Mouse (Mus musculus) hindbrain, embryonic 16.5 days (tissue): ENCODE measurements around the gene Itih3. TPM values are rescaled to one million over a fixed set of nuclear protein-coding genes. Genes with fewer than 3 reads are reported as not detected.
A peak's percentile ranks its signal among the peaks of the same experiment; 100 is the strongest.

Experiments used
- ATAC-seq: fragments of 200-750 bp; cut with Nextera tagmentation; 2 replicates; pipeline ENCODE4 v1.8.0; 2017; ENCODE audit warnings: moderate TSS enrichment, moderate library complexity
- H3K27ac ChIP-seq: fragments of 300-500 bp; sonication (generic); 2 replicates; pipeline ENCODE4 v1.5.1; 2014; ENCODE audit warnings: low read depth, mild to moderate bottlenecking, control low read depth, low read length, moderate library complexity
- H3K27me3 ChIP-seq: fragments of 300-500 bp; sonication (generic); replicated peaks from 2 replicates; pipeline ENCODE4 v1.6.1; 2014; ENCODE audit warnings: low read length; ENCODE audit not compliant: control insufficient read depth, insufficient read depth
- H3K36me3 ChIP-seq: fragments of 300-500 bp; sonication (generic); 2 replicates; pipeline ENCODE4 v1.6.1; 2014; ENCODE audit warnings: mild to moderate bottlenecking, low read length, moderate library complexity, mixed read lengths; ENCODE audit not compliant: control insufficient read depth, insufficient read depth
- H3K4me1 ChIP-seq: fragments of 300-500 bp; sonication (generic); 2 replicates; pipeline ENCODE4 v1.6.1; 2014; ENCODE audit warnings: low read depth, low read length; ENCODE audit not compliant: control insufficient read depth, insufficient read depth
- H3K4me2 ChIP-seq: fragments of 300-500 bp; sonication (generic); 2 replicates; pipeline ENCODE4 v1.6.1; 2014; ENCODE audit warnings: mild to moderate bottlenecking, low read length, control low read depth, moderate library complexity
- H3K4me3 ChIP-seq: fragments of 300-500 bp; sonication (generic); 2 replicates; pipeline ENCODE4 v1.5.1; 2014; ENCODE audit warnings: mild to moderate bottlenecking, low read length, control low read depth, moderate library complexity
- H3K9ac ChIP-seq: fragments of 300-500 bp; sonication (generic); 2 replicates; pipeline ENCODE4 v1.6.1; 2014; ENCODE audit warnings: low read depth, mild to moderate bottlenecking, control low read depth, low read length, moderate library complexity
- H3K9me3 ChIP-seq: fragments of 300-500 bp; sonication (generic); 2 replicates; pipeline ENCODE4 v1.6.1; 2014; ENCODE audit warnings: mild to moderate bottlenecking, low read length, moderate library complexity; ENCODE audit not compliant: control insufficient read depth
- WGBS: fragments of 180-500 bp; shearing (Covaris S2); extraction: QIAGEN DNeasy Blood & Tissue Kit; methylation state at CpG from one replicate; pipeline ENCODE4 v1.1.7; 2014; 5-methylcytosine and 5-hydroxymethylcytosine counted together
- polyA plus RNA-seq: library from polyadenylated mRNA; unstranded; fragments of >200 nt; fragmentation: Nextera tagmentation; extraction: Ambion mirVana; gene quantifications from 2 replicates; pipeline ENCODE4 v1.2.1, GENCODE M21; 2015

Gene Itih3
- 3.8 and 4.7 TPM in 2 replicates for polyA plus RNA-seq

- Histone ChIP-seq H3K27me3 (no peaks in the 10 kb centered on the region), H3K9me3 (no peaks in the 10 kb centered on the region), H3K4me3 (no peak within 1 kb of the TSS), H3K4me1 (no peaks in the 10 kb centered on the region; the same call in 1 of the 2 replicates), H3K27ac (no peak within 1 kb of the TSS; the same call in 1 of the 2 replicates), H3K4me2 (no peak within 1 kb of the TSS), H3K9ac (no peak within 1 kb of the TSS), H3K36me3 (no peaks in the 10 kb centered on the region)
- 79% methylated on average over 6 of the region's 6 CpGs for WGBS
- peak; percentile 90 for ATAC-seq
Observed at GRCm38 (mm10) chr14:30923375-30924105, at the start of gene Itih3. Itih3 (minus strand) TSS chr14:30923760.

- no peak overlapping the region for H3K4me3 ChIP-seq
- H3K4me2 ChIP-seq, result no peak overlapping the region
- no peaks in the 10 kb centered on the region for H3K9me3 ChIP-seq
- H3K27me3 ChIP-seq, result no peaks in the 10 kb centered on the region
- no peak for ATAC-seq
- WGBS, result 91% methylated on average over 1 of the region's 1 CpGs
- peaks cover 13% of the 10 kb centered on the region; the same call in 1 of the 2 replicates for H3K36me3 ChIP-seq
- no peak overlapping the region for H3K9ac ChIP-seq
- H3K4me1 ChIP-seq, result no peaks in the 10 kb centered on the region
- H3K27ac ChIP-seq, result no peak overlapping the region
Observed at GRCm38 (mm10) chr14:30960366-30960765, 36.8 kb upstream of the Itih3 start.

- peaks cover 13% of the 10 kb centered on the region for H3K36me3 ChIP-seq
- H3K9ac ChIP-seq, result no peak overlapping the region
- no peaks in the 10 kb centered on the region for H3K4me1 ChIP-seq
- 93% methylated on average over 4 of the region's 4 CpGs for WGBS
- no peak overlapping the region for H3K4me2 ChIP-seq
- H3K27ac ChIP-seq, result no peak overlapping the region
- no peaks in the 10 kb centered on the region for H3K9me3 ChIP-seq
- no peak overlapping the region for H3K4me3 ChIP-seq
- no peak for ATAC-seq
- no peaks in the 10 kb centered on the region for H3K27me3 ChIP-seq
Observed at GRCm38 (mm10) chr14:30959031-30959430, 35.5 kb upstream of the Itih3 start.

GRCm38 (mm10) chr14:30958517-30958916 is 35.0 kb upstream of the Itih3 start:
- no peak for ATAC-seq
- Histone ChIP-seq H3K4me1 (no peaks in the 10 kb centered on the region), H3K27ac (no peak overlapping the region), H3K27me3 (no peaks in the 10 kb centered on the region), H3K4me3 (no peak overlapping the region), H3K36me3 (peaks cover 16% of the 10 kb centered on the region), H3K9me3 (no peaks in the 10 kb centered on the region), H3K4me2 (no peak overlapping the region), H3K9ac (no peak overlapping the region)
- 83% methylated on average over 2 of the region's 2 CpGs for WGBS

- Histone ChIP-seq H3K27me3 (no peaks in the 10 kb centered on the region), H3K4me1 (peaks cover 7% of the 10 kb centered on the region), H3K36me3 (peaks cover 7% of the 10 kb centered on the region; the same call in 1 of the 2 replicates), H3K27ac (peak within 1 kb of the TSS; percentile 82), H3K4me3 (peak within 1 kb of the TSS; percentile 79), H3K9ac (peak within 1 kb of the TSS; percentile 88), H3K9me3 (no peaks in the 10 kb centered on the region), H3K4me2 (peak within 1 kb of the TSS; percentile 78)
- WGBS, result under 1% methylated on average over 57 of the region's 57 CpGs
- peak; percentile 100 for ATAC-seq
Observed at GRCm38 (mm10) chr14:30951154-30951825, 27.7 kb upstream of the Itih3 start, which contains the start of gene Nek4. Nek4 (plus strand) TSS chr14:30951377.

GRCm38 (mm10) chr14:30949986-30950385 is 26.4 kb upstream of the Itih3 start:
- ATAC-seq, result no peak
- no peak overlapping the region for H3K9ac ChIP-seq
- H3K36me3 ChIP-seq, result peaks cover 5% of the 10 kb centered on the region; the same call in 1 of the 2 replicates
- H3K27ac ChIP-seq, result no peak overlapping the region
- H3K4me1 ChIP-seq, result peaks cover 7% of the 10 kb centered on the region
- H3K9me3 ChIP-seq, result no peaks in the 10 kb centered on the region
- 96% methylated on average over 10 of the region's 10 CpGs for WGBS
- H3K4me2 ChIP-seq, result no peak overlapping the region
- no peaks in the 10 kb centered on the region for H3K27me3 ChIP-seq
- no peak overlapping the region for H3K4me3 ChIP-seq

- no peaks in the 10 kb centered on the region for H3K4me1 ChIP-seq
- no peaks in the 10 kb centered on the region for H3K9me3 ChIP-seq
- H3K4me2 ChIP-seq, result no peak overlapping the region
- H3K27ac ChIP-seq, result no peak overlapping the region
- H3K36me3 ChIP-seq, result no peaks in the 10 kb centered on the region
- ATAC-seq, result no peak
- no peak overlapping the region for H3K4me3 ChIP-seq
- H3K9ac ChIP-seq, result no peak overlapping the region
- no peaks in the 10 kb centered on the region for H3K27me3 ChIP-seq
- 88% methylated on average over 2 of the region's 2 CpGs for WGBS
Observed at GRCm38 (mm10) chr14:30944745-30945144, 21.2 kb upstream of the Itih3 start.

- Histone ChIP-seq H3K36me3 (no peaks in the 10 kb centered on the region), H3K27ac (no peak overlapping the region), H3K4me2 (no peak overlapping the region), H3K4me1 (no peaks in the 10 kb centered on the region), H3K9me3 (no peaks in the 10 kb centered on the region), H3K9ac (no peak overlapping the region), H3K27me3 (no peaks in the 10 kb centered on the region), H3K4me3 (no peak overlapping the region)
- ATAC-seq, result no peak
- 67% methylated on average over 11 of the region's 11 CpGs for WGBS
Observed at GRCm38 (mm10) chr14:30943860-30944674, 20.5 kb upstream of the Itih3 start.

- Histone ChIP-seq H3K36me3 (no peaks in the 10 kb centered on the region), H3K9me3 (no peaks in the 10 kb centered on the region), H3K9ac (no peak within 1 kb of the TSS), H3K27me3 (no peaks in the 10 kb centered on the region), H3K4me2 (no peak within 1 kb of the TSS), H3K4me3 (no peak within 1 kb of the TSS), H3K27ac (no peak within 1 kb of the TSS), H3K4me1 (no peaks in the 10 kb centered on the region)
- ATAC-seq, result no peak
- 88% methylated on average over 7 of the region's 7 CpGs for WGBS
Observed at GRCm38 (mm10) chr14:30943038-30943437, 19.5 kb upstream of the Itih3 start, which contains the start of gene Itih1. Itih1 (minus strand) TSS chr14:30943289.
